Mouse (Mus musculus) olfactory bulb, adult 2 months (tissue): ENCODE measurements around the gene Hoxc8.

Source experiments
- CTCF ChIP-seq: fragments of 200-500 bp; IDR thresholded peaks from 2 replicates; pipeline ENCODE4 v1.5.1; 2012; ENCODE audit warnings: low read depth, mild to moderate bottlenecking, low read length, moderate library complexity; ENCODE audit not compliant: insufficient read depth
- POLR2A ChIP-seq: fragments of 200-500 bp; IDR thresholded peaks from 2 replicates; pipeline ENCODE4 v1.6.1; 2012; ENCODE audit warnings: mild to moderate bottlenecking, low read depth, low read length, moderate library complexity; ENCODE audit not compliant: insufficient read depth

DNA sequence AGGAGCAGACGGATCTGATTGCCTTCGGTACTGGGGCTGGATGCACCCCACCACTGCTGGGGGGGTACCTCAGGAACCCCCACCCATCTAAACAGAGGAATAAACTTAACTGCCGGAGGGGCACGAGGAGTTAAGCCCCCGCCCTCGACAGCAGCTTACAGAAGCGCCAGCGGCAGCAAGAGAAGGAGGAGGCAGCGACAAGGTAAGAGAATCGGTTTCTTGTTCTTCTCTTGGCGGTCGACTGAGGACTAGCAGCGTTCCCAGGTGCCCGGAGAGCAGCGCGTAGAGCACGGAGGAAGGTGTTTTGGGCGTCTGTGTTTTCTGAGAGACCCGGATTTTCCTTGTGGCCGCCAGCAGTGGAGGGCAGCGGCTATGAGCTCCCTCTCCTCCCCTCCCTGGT is 18.2 kb upstream of the Hoxc8 start:
- no peak for TF ChIP-seq POLR2A
- no peak for TF ChIP-seq CTCF
